Mouse (Mus musculus): ENCODE data around the gene Ccdc62. TPM values are rescaled to one million over a fixed set of nuclear protein-coding genes. Genes with fewer than 3 reads are reported as not detected.

The Ccdc62 gene
- polyA plus RNA-seq (2012; rRNA removed): 2.7 and 3.3 TPM in 2 replicates

GRCm38 (mm10) chr5:123930508-123930989 is at the start of gene Ccdc62:
TSS of gene Ccdc62 (plus strand) at chr5:123930679.

GRCm38 (mm10) chr5:123906976-123907630 is 23.4 kb upstream of the Ccdc62 start, which contains the start of gene Denr:
TSS of gene Denr (plus strand) at chr5:123907175.

GRCm38 (mm10) chr5:123927118-123927517 is 3.4 kb upstream of the Ccdc62 start, which contains the start of gene Gm43518:
TSS of gene Gm43518 (plus strand) at chr5:123927418.

GRCm38 (mm10) chr5:123973299-123974178 is 43.1 kb downstream of the Ccdc62 start, which contains the start of gene Hip1r:
TSS of gene Hip1r (plus strand) at chr5:123973628.

Other genes with a start within 250 kb of the Ccdc62 start
- gene Clip1, start 246.1 kb upstream of the Ccdc62 start, polyA plus RNA-seq (2012; rRNA removed): 6.1 and 6.7 TPM in 2 replicates
- 19.0 and 22.0 TPM in 2 replicates for gene Zcchc8, start 209.6 kb upstream of the Ccdc62 start, polyA plus RNA-seq (2012; rRNA removed)
- 32.0 and 33.3 TPM in 2 replicates for gene Rsrc2, start 181.3 kb upstream of the Ccdc62 start, polyA plus RNA-seq (2012; rRNA removed)
- 9.0 and 10.1 TPM in 2 replicates for gene Kntc1, start 181.0 kb upstream of the Ccdc62 start, polyA plus RNA-seq (2012; rRNA removed)
- 0.87 and 1.2 TPM in 2 replicates for gene Hcar2, start 65.2 kb upstream of the Ccdc62 start, polyA plus RNA-seq (2012; rRNA removed)
- gene Hcar1, start 50.7 kb upstream of the Ccdc62 start, polyA plus RNA-seq (2012; rRNA removed): 0.13 and 0.20 TPM in 2 replicates
- gene Denr, start 23.5 kb upstream of the Ccdc62 start, polyA plus RNA-seq (2012; rRNA removed): 13.1 and 13.6 TPM in 2 replicates
- gene Gm43518, start 3.3 kb upstream of the Ccdc62 start, polyA plus RNA-seq (2012; rRNA removed): 0.35 and 0.64 TPM in 2 replicates
- gene Hip1r, start 42.9 kb downstream of the Ccdc62 start, polyA plus RNA-seq (2012; rRNA removed): 11.7 and 14.7 TPM in 2 replicates
- 12.8 and 15.4 TPM in 2 replicates for gene Vps37b, start 101.6 kb downstream of the Ccdc62 start, polyA plus RNA-seq (2012; rRNA removed)
- gene Abcb9, start 165.1 kb downstream of the Ccdc62 start, polyA plus RNA-seq (2012; rRNA removed): 2.3 and 2.5 TPM in 2 replicates
- 13.9 and 14.7 TPM in 2 replicates for gene Ogfod2, start 181.6 kb downstream of the Ccdc62 start, polyA plus RNA-seq (2012; rRNA removed)
- gene Arl6ip4, start 185.4 kb downstream of the Ccdc62 start, polyA plus RNA-seq (2012; rRNA removed): 35.2 and 39.3 TPM in 2 replicates